Mouse (Mus musculus): Measurements from ENCODE around the gene Cd302.

Cd302 gene

DNA sequence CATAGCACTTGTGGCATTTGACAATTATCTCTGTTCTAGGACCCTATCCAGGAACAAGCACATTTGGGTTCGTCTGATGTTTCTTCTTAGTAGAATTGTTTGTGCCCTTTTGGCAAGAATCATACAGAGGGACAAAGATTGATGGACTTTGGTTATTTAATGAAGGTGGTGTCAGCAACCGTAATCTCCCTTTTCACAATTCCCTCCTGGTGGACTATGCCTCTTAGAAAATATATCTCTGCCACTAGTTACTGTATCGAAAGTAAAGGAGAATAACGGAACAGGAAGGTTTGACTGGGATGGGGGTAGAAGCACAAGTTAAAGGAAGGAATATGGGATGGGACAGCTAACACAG, at the start of gene Cd302:
Gene Cd302, minus strand, starts transcription at position 22 of the 355 bp plus-strand sequence.
- no peak for DNase-seq (ENCODE audit: low read depth, low spot score)

DNA sequence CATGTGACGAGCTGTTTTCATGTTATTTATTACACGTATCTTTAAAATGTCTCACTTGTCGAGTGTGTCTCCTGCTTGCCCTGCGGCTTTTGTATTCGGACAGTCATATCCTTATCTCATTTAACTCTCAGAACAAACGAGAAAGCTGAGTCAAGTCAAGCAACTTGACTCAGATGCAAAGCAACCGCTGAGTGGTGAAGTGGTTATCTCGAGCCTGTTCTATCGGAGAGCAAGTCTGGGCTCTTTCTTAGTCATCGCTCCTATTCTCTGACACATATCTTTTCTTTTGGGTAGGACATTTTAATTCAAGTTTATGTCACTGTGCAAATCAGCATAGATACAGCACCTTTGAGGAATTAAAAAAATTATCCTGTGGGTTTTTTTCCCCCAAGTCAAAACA, 44.4 kb upstream of the Cd302 start:
- no peak for DNase-seq (ENCODE audit: low read depth, low spot score)

DNA sequence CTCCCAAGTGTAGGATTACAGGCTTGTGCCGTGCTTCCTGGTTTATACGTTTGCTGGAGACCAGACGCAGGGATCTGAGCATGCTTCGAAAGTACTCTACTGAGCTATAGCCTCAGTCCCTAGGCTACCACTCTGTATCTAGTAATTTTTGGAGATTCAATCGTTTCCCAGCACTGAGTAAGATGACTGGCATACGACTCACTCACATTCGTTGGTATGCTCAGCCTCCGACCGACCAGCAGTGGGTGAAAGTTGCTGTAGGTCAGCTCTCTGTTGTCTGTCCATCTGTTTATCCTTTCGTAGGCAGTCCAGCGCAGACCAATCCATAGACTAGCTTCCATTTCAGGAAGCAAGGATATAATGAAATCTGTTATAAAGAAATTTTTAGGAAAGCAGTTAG, 43.3 kb upstream of the Cd302 start:
- no peak for DNase-seq (ENCODE audit: low read depth, low spot score)

DNA sequence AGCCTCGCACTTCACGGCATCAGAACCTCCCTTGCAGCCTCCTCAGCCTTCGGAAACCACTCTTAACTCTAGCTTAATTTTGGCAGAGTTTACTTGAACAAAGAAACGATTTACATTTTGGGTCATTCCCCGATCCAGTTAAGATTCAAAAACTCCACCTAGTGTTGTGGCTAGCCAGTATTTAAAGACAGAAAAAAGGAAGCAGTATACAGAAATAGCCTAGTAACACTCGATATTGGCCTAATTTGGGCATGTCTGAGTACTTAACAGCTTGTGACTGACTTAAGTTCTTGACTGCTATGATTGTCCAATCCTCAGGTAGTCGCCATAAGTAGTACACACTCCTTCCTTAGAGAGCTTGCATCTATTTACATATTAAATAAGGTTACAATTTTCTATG, 42.7 kb upstream of the Cd302 start:
- DNase-seq (ENCODE audit: low read depth, low spot score), result no peak

DNA sequence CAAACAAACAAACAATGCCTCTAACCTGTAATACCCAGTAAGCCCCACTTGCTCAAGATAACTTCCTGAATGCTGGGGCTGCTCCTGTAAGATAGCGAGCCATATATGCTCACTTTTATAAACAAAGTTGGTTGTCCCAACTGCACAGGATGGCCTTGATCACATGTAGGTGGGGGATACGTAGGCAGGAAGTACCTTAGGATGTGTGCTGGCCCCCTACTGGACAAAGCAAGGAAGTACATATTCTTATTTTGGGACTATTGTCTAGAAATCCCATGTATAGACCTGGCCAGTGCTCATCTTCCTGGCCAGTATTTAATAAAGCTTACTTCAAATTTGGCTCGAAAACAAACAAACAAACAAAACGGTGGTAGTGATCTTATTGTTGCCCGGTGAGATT, 39.1 kb upstream of the Cd302 start:
- peak; percentile 1 for DNase-seq (ENCODE audit: low read depth, low spot score)

DNA sequence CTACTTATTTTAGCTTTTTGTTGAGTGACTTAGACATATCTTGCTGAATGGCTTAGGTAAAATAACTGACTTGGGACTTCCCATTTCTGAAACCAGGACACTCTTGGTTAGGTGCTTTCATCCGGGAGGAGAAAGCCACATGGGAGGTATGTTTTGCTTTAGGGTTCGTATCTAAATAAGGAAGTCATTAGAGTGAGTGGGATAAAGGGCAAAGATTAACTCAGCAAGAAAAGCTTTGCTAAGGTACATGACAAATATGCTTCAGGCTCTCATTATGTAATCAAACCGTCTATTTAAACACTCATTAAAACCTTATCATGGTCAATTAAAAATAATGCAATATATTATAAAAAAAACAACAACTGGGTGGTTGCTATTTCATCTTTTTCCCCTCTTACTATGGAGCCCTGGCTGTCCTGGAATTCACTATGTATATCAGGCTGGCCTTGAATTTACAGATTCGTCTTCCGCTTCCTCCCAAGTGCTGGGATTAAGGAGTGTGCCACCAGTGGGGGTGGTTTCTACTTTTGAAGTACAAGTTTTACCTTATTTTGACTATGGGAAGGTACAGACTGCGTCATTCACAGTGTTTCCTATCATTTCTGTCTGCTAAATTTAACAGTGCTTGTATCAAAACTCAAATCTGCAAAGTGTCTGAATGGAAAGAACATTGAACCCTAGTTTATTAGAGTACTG, 37.9 kb upstream of the Cd302 start:
- DNase-seq (ENCODE audit: low read depth, low spot score), result no peak

DNA sequence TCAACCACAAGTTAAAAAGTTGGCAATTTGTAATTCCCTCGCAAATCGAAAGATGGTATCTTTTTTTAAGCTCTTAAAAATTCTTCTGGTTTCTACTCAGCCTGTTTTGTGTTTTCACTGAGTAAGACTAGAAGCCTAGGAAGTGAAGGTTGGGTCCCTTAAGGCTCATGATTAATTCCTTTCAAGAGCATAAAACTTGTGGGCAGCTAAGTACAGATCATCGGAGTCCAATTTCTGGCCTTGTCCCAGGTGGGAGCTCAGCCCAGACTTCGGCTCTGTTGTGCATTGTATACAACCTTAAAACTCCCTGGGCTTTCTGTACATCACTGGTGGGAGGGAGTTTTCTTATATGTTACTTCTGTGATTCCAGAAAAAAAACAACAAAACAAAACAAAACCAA, 19.5 kb upstream of the Cd302 start:
- DNase-seq (ENCODE audit: low read depth, low spot score), result no peak

DNA sequence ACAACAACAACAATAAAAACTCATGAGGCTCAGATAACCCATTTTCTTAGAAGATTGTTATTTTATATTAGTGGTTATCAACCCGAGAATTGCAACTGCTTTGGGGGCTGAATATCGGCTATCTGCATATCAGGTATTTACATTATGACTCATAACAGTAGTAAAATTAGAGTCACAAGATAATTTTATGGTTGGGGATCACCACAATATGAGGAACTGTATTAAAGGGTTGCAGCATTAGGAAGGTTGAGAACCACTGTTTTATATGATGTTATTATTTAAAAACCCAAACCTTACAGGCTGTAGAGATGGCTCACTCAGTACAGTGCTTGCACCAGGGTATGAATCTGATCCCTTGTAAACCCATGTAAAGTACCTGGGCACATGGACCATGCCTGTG, 15.0 kb upstream of the Cd302 start:
- no peak for DNase-seq (ENCODE audit: low read depth, low spot score)

DNA sequence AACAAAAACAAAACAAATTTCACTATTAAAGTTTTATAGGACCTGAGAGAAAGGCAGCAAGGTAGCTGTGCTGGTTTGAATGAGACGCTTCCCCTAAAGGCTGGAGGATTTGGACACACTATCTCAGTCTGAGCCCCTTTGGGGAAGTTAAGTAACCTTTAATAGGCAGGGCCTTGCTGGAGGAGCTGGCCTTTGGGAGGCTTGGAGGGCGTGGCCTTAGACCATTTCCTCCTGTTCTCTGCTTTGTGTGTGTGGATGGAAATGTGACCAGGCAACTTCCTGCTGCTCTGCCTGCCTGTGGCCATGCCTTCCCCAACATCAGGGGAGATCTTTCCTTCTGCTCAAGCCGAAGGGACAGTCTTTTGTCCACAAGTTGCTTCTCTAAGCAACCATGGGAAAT, 14.0 kb upstream of the Cd302 start:
- no peak for DNase-seq (ENCODE audit: low read depth, low spot score)

DNA sequence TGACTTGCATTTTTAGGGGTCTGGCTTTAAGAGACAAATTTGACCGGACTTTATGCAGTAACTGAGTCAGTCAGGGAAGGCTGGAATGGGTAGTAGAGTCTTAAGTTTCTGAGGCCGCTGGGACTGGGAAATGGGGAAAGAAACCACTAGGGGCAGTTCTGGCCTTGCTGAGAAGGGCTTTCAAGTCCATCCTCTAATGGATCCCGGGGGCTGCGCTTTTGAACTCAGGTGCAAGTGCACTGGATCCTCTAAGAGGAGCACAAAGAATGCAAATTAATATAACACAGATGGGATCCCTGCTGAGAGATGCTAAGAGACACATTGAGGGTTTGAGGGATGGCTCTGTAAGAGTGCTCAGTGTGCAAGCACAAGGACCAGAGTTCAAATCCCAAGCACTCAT, 7.1 kb upstream of the Cd302 start:
- no peak for DNase-seq (ENCODE audit: low read depth, low spot score)

DNA sequence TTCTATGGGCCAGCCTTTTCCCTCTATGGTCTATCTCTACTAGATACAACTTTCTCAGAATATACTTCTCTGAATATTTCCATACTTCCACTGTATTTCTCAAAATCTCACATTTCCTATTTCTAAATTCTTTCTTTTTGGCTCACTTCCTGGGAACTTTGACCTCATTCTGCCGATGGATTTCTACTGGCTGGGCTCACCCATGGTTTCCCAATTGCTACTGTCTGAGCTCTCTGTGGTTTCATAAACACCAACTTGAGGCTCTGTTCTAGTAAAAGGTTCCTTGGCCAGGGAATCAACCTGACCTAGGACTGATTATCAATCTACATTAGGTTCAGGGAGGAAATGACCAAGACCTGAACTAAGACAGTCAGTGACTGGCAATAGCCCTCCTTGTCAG, 5.2 kb upstream of the Cd302 start:
- no peak for DNase-seq (ENCODE audit: low read depth, low spot score)

DNA sequence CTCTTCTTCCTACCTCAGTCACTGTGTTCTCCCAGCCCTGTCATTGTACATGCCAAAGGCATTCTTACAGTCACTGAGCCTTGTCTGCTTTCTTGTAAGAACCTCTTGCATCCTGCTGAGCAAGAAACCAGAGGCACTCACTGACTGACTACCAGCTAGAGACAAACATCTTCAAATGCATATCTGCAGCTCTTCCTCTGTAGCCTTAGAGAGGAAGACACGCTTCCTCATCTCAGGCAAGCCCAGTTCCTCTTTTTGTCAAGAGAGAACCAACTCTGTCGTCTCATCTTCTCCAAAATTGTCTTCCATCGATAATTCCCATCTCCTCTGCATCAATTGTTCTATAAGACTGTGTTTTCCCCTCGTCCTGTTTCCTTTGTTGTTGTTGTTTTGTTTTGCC, 4.3 kb upstream of the Cd302 start:
- DNase-seq (ENCODE audit: low read depth, low spot score), result no peak

DNA sequence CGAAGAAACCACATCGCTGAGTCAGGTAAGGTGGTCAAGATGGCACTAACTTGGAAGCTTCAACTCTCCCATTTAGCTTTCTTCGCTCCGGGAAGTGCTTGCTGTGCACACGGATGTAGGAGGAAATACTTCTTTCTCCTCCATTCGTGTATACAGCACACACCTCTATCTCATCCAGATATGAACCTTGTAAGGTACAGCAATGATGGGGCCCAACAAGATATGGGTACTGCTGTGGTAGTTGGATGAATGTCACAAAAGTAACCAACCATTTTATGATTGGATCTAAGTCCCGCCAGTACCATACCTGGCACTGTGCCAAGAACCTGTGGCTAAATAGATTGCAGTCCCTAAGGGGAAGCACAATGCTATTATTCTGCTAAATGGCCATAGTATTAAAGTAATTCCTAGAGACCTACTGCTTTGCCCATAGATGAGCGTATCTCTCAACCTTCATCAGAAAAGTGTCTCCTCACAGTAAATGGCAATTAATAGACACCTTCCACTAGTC, 874 bp upstream of the Cd302 start:
- DNase-seq (ENCODE audit: low read depth, low spot score), result no peak

DNA sequence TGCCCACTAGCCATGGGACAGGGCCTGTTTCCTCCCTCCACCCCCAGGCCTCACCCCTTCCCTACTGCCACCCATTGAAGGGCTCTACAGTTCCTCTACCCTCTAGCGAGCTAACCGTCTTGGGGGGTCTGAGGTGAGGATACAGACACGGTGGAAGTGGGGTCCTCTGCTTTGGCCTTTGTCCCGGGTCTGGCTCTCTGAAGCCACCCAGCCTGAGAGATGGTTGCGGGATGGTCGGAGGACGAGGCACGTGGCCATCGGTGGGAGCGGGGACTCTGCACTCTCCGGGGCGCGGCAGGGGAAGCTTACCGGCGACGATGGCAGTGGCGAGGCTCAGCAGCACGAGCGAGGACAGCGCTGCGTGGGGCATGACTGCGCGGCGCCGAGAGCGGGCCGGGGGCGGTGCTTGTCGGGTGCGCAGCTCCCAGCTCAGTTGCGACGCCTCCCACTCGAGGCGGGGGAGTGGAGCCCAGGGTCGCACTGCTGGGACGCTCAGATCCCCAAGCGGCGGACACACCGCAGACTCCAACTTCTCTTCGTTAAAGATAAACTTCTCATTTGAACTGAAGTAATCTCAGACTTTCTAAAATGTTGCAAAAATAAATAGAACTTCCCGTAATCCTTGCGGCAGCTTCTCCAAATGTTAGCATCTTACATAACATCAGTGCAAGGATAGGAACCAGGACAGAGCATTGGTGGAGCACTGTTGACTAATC, 379 bp downstream of the Cd302 start:
- DNase-seq (ENCODE audit: low read depth, low spot score), result no peak

DNA sequence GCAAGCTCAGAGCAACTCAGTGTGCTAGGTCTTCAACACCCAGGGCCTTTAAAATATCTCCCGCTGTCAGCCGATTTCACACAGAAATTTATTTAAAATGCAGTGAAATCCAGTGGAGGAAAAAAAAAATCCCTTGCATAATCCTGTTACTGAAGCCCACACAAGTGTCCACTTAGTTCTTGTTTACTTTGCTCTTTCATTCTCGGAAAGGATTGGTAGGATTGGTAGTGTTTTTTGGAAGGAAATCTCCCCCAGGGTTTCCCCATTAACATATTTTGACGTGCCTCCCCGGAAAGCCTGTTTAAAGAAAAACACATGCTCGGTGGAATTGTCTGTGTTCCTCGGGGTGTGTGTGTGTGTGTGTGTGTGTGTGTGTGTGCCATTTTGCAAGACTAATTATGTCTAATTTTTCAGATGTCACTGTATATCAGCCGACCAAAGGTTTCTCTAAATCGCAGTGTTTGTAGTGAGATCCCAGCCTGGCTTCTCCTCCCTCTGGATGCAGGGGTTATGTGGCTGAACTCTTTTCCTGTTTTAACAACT, 1.0 kb downstream of the Cd302 start:
- no peak for DNase-seq (ENCODE audit: low read depth, low spot score)

DNA sequence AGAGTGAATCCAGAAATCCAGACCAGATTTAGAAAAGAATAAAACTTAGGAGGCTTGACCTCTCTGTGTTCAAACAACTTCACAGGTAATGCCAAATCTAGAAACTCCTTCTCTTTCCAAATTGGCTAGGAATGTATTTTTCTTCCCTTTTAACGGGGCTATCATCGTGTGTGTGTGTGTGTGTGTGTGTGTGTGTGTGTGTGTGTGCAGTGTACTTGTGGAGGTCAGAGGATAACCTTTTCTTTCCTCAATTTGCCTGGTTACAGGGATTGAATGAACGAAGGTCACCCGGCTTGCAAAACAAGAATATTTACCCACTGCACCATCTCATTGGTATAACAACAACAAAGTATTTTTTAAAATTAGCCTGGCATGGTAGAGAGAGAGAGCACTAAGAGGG, 1.7 kb downstream of the Cd302 start:
- no peak for DNase-seq (ENCODE audit: low read depth, low spot score)

DNA sequence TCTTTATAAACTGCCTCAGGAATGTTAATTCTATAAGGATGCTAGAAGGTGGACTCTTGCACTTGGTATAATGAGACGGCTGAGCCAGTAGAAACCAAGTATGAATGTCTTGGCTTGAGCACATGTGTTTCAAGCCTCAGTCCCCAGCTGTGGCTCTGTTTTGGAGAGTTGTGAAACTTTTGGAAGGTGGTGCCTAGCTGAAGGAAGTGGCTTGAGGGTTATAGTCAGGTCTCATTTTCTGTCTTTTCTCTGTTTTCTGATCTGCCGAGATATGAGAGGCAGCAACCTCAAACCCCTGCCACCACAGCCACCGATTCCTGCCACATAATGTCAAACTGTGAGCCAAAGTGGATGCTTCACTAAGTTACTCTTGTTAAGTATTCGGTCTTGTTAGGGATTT, 5.7 kb downstream of the Cd302 start:
- DNase-seq (ENCODE audit: low read depth, low spot score), result no peak

DNA sequence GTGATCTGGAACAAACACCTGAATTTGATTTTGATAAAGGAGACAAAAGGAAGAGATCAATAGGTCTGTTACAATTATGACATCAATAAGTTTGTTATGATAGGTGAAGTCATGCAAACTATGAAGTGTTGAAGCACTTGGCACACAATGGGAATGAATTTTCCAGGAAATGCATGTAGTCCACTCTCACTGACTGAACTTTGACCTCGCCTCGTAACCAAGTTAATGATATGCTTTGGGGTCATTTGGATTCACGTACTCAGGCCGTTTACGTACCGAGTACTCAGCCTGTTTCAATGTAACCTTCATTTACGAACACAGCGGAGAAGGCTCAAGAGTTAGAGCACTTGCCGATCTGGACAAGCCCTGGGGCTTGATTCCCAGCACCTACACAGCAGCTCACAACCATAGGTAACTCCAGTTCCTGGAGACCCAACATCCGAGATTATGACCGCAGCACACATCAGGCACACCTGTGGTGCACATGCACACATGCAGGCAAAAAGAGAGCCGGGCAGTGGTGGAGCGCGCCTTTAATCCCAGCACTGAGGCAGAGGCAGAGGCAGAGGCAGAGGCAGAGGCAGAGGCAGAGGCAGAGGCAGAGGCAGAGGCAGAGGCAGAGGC, 14.3 kb downstream of the Cd302 start:
- DNase-seq (ENCODE audit: low read depth, low spot score), result no peak

DNA sequence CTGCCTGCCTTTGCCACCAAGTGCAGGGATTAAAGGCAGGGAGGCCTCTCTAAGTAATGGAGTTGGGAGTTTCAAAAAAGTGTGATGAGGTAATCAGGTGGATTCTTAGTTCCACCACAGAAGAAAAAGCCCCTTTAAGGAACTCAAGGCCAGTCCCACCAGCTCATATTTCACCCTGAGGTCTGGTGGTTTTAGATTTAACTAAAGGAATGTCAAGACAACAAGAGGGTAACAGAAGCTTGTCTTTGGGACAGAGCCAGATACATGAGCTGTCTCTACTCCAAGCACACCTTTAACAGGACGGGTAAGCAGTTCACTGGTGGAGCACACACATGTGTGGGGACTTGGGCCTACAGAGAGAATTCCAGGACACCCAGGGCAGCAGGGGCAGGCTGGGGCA, 16.7 kb downstream of the Cd302 start:
- DNase-seq (ENCODE audit: low read depth, low spot score), result no peak

DNA sequence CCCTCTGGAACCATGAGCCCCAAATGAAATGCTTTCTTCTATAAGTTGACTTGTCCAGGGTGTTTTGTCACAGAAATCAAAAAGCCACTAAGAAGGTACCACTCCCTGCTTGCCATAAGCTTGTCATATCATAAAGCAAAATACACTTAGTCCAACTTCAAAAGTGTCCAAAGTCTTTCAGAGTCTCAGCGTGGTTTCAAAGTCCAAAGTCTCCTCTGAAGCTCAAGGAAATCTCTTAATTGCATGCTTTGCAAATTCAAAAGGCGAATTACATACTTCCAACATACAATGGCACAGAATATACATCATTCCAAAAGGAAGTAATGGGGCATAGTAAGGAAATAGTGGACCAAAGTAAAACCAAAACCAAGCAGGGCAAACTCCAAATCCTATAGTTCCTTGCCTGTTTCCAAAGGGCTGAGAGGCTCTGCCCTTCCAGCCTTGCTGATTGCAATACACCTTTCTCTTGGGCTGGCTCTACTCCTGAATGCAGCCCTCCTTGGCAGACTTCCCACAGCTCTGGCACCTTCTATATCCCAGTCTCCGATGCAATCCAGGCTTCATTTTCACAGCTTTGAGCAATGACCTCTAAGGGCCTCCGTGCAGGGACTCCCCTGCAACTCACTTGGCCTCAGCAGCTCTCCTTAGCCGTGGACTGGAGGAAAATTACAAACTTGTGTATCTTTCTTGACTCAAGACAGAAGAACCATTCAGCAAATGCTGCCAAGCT, 23.5 kb downstream of the Cd302 start:
- DNase-seq (ENCODE audit: low read depth, low spot score), result no peak

DNA sequence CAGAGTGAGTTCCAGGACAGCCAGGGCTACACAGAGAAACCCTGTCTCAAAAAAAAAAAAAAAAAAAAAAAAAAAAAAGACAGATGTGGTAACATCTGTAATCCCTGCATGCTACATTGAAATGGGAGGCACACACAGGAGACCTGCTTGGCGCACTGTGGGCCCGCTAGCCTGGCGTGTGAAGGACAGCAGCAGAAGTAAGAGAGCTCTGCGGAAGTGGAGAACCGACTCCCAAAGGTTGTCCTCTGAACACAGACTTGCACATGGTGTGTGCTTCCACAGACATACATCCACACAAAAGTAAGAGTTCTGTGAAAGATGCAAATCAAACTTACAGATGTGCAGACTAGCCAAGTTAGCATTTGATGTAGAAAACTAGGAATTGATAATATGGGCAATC, 25.1 kb downstream of the Cd302 start:
- DNase-seq (ENCODE audit: low read depth, low spot score), result no peak

DNA sequence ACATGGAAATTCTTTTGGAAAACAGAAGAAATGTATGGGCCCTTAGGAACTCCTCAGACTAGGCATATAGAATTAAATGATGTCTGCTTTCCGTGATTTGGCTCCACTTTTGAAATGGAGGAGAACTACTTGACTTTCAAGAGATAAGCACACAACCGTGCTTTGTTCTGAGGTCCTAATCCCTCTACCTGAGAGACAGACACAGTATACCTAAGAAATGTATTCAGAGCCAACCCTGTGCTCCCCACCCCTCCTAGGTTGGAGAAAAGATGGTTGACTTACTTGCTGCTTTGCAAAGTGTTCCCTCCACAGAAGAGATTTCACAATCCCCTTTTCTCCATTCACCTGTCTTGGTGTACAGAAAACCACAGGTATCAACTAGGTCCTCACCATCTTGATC, 27.5 kb downstream of the Cd302 start:
- DNase-seq (ENCODE audit: low read depth, low spot score), result no peak
